Mouse (Mus musculus): Measurements from ENCODE around the gene Mecom. TPM values are rescaled to one million over a fixed set of nuclear protein-coding genes. Genes with fewer than 3 reads are reported as not detected.

Mecom gene
- polyA plus RNA-seq, 1 experiment from 2014 or later, result 32.7 TPM

DNA sequence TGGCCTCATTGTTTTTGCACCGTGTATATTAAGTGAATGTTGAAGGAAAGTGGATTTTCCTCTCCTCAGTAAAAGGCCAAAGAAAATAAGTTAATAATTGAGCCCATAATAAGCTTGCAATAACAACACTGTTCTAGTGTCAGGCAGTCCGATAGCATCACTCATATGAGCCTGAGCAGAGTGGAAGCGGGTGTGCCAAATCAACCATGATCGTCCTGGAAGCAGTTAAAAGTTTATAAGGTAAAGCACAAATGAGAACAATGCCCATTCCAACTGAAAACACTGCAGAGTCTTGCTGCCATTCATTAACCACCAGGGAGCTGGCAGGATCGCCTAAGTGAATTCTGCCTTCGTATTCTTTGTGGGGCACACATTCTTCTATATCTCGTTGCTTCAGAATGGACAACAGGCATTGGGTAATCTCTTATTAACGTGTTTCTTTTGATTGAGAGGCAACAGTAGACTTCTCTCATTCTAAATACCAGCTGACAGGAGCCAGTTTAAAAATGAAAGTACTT is 542.9 kb downstream of the Mecom start:
- no peak overlapping the region for H3K4me3 ChIP-seq (ENCODE audit: low read depth, low read length)
- ATAC-seq (ENCODE audit: low FRiP score), result no peak
- H3K4me2 ChIP-seq, result no peak overlapping the region
- no peaks in the 10 kb centered on the region for H3K9me3 ChIP-seq (ENCODE audit: control insufficient read depth, low read length)
- H3K9ac ChIP-seq (ENCODE audit: low read length), result no peak overlapping the region
- no peak for DNase-seq (ENCODE audit: low spot score, missing footprints)
- H3K27me3 ChIP-seq (ENCODE audit: control insufficient read depth, insufficient read depth, low read length), result no peaks in the 10 kb centered on the region
- H3K27ac ChIP-seq (ENCODE audit: low read depth, low read length), result no peak overlapping the region
- 52% methylated on average over 8 of the region's 8 CpGs for WGBS
- H3K36me3 ChIP-seq (ENCODE audit: control insufficient read depth, insufficient read depth, low read length), result no peaks in the 10 kb centered on the region
- H3K4me1 ChIP-seq (ENCODE audit: control insufficient read depth, insufficient read depth, low read length), result no peaks in the 10 kb centered on the region

DNA sequence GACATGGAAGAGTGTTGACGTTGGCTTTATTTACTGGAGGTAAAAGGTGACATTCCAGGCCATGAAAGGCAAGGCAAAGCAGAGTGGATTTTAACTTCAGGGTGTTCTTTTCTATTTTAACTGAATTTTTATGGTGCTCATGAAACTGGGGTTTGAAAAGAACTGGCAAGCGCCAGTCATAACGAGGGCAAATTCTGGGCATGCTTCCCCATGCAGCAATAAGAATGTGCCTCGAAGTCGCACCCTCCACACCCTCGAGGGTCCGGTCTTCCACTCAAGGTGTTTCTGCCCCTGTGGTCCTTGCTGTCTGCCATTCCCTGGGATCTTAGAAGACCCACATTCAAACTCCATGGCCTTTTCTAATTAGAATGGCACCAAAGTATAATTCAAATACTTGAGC is 547.5 kb downstream of the Mecom start:
- 91% methylated on average over 7 of the region's 7 CpGs for WGBS
- H3K4me2 ChIP-seq, result no peak overlapping the region
- no peak for ATAC-seq (ENCODE audit: low FRiP score)

DNA sequence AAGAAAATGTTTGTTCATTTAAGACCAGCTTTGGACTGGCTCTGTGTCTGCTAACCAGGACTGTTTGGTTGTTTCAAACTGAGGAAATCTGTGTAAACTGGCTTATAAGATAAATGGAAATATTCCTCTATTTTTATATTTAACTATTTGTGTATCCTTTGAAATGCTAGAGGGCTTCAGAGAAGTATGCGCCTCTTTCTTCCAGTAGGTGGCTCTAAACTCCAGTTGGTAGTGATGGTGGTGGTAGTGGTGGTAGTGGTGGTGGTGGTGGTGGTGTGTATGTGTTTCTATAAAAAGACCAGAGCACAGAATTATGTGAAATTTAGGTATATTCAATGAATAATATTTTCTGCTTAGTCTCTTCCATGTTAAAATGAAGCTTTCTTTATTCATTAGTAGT is 548.8 kb downstream of the Mecom start:
- ATAC-seq (ENCODE audit: low FRiP score) (no peak), DNase-seq (ENCODE audit: low spot score, missing footprints) (no peak)
- 48% methylated on average over 1 of the region's 1 CpGs for WGBS
- no peaks in the 10 kb centered on the region for H3K4me1 ChIP-seq (ENCODE audit: control insufficient read depth, insufficient read depth, low read length)
- no peak overlapping the region for H3K27ac ChIP-seq (ENCODE audit: low read depth, low read length)
- no peaks in the 10 kb centered on the region for H3K36me3 ChIP-seq (ENCODE audit: control insufficient read depth, insufficient read depth, low read length)
- no peak overlapping the region for H3K4me2 ChIP-seq
- H3K27me3 ChIP-seq (ENCODE audit: control insufficient read depth, insufficient read depth, low read length), result no peaks in the 10 kb centered on the region
- H3K4me3 ChIP-seq (ENCODE audit: low read depth, low read length), result no peak overlapping the region
- H3K9me3 ChIP-seq (ENCODE audit: control insufficient read depth, low read length), result no peaks in the 10 kb centered on the region
- no peak overlapping the region for H3K9ac ChIP-seq (ENCODE audit: low read length)

More for the DNA sequence above, 547.5 kb downstream of the Mecom start:
- H3K9ac ChIP-seq (ENCODE audit: low read length), result no peak overlapping the region
- H3K27ac ChIP-seq (ENCODE audit: low read depth, low read length), result no peak overlapping the region
- H3K27me3 ChIP-seq (ENCODE audit: control insufficient read depth, insufficient read depth, low read length), result no peaks in the 10 kb centered on the region
- H3K9me3 ChIP-seq (ENCODE audit: control insufficient read depth, low read length), result no peaks in the 10 kb centered on the region
- no peak for DNase-seq (ENCODE audit: low spot score, missing footprints)
- no peaks in the 10 kb centered on the region for H3K4me1 ChIP-seq (ENCODE audit: control insufficient read depth, insufficient read depth, low read length)
- no peaks in the 10 kb centered on the region for H3K36me3 ChIP-seq (ENCODE audit: control insufficient read depth, insufficient read depth, low read length)
- H3K4me3 ChIP-seq (ENCODE audit: low read depth, low read length), result no peak overlapping the region

DNA sequence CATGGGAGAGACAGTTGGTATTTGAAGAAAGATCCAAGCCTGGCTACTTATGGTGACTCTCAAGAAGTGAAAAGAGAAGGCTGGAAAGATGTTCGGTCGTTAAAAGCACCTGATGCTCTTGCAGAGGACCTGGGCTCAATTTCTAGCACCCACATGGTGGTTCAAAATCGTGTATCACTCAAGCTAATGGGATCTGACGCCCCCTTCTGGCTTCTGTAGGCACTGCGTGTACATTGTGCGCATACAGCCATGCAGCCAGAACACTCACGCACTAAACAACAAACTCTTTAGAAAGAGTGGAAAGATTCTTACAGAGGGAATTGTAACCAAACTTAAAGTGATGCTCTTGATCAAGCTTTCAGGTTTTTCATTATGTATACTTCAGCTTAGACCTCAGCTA is 550.7 kb downstream of the Mecom start:
- Histone ChIP-seq H3K9me3 (ENCODE audit: control insufficient read depth, low read length) (no peaks in the 10 kb centered on the region), H3K27me3 (ENCODE audit: control insufficient read depth, insufficient read depth, low read length) (no peaks in the 10 kb centered on the region), H3K4me2 (no peak overlapping the region), H3K9ac (ENCODE audit: low read length) (no peak overlapping the region), H3K4me3 (ENCODE audit: low read depth, low read length) (no peak overlapping the region), H3K4me1 (ENCODE audit: control insufficient read depth, insufficient read depth, low read length) (no peaks in the 10 kb centered on the region), H3K36me3 (ENCODE audit: control insufficient read depth, insufficient read depth, low read length) (no peaks in the 10 kb centered on the region), H3K27ac (ENCODE audit: low read depth, low read length) (no peak overlapping the region)
- 87% methylated on average over 7 of the region's 7 CpGs for WGBS
- no peak for DNase-seq (ENCODE audit: low spot score, missing footprints)
- no peak for ATAC-seq (ENCODE audit: low FRiP score)

DNA sequence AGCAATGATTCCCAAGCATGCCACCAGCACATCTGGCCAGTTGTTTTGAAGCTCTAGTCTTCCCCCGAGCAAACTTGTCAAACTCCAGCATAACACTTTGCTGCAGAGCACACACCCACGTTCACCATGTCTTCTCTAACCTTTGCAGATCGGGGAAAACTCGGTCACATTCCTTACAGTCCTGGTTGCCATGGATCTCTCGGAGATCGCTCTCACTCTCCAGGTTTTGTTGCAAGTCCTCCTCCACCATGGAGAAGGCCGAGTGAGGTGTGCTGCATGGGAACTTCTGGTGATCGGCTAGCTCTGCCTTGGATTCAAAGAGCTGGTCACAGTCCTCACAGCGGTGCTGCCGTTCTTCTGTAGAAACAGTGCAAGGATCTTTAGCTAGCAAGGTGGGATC is 554.5 kb downstream of the Mecom start:
- Histone ChIP-seq H3K9me3 (ENCODE audit: control insufficient read depth, low read length) (no peaks in the 10 kb centered on the region), H3K9ac (ENCODE audit: low read length) (no peak overlapping the region), H3K27ac (ENCODE audit: low read depth, low read length) (no peak overlapping the region), H3K4me3 (ENCODE audit: low read depth, low read length) (no peak overlapping the region), H3K4me1 (ENCODE audit: control insufficient read depth, insufficient read depth, low read length) (no peaks in the 10 kb centered on the region), H3K4me2 (no peak overlapping the region), H3K27me3 (ENCODE audit: control insufficient read depth, insufficient read depth, low read length) (no peaks in the 10 kb centered on the region), H3K36me3 (ENCODE audit: control insufficient read depth, insufficient read depth, low read length) (no peaks in the 10 kb centered on the region)
- no peak for DNase-seq (ENCODE audit: low spot score, missing footprints)
- 74% methylated on average over 10 of the region's 10 CpGs for WGBS
- ATAC-seq (ENCODE audit: low FRiP score), result no peak

DNA sequence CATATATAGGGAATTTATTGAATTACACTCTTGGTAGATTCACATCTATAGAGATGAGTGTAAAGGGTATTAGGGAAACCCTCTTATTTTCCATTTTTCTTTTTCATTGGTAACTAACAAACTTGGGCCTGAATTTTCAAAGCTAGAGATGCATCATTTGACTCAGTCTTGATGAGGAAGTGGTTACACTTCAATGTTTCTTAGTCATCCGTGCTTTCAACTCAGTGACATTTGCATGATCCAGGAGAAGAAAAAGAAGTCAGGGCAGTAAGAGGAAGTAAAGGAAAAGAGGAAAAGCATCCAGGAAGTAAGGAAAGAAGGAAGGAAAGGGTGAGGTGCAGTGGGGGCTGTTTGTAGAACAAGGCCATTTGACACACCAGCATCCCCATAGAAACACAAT is 556.3 kb downstream of the Mecom start:
- ATAC-seq (ENCODE audit: low FRiP score) (no peak), DNase-seq (ENCODE audit: low spot score, missing footprints) (no peak)
- Histone ChIP-seq H3K4me3 (ENCODE audit: low read depth, low read length) (no peak overlapping the region), H3K27ac (ENCODE audit: low read depth, low read length) (no peak overlapping the region), H3K4me1 (ENCODE audit: control insufficient read depth, insufficient read depth, low read length) (no peaks in the 10 kb centered on the region), H3K9me3 (ENCODE audit: control insufficient read depth, low read length) (no peaks in the 10 kb centered on the region), H3K27me3 (ENCODE audit: control insufficient read depth, insufficient read depth, low read length) (no peaks in the 10 kb centered on the region), H3K36me3 (ENCODE audit: control insufficient read depth, insufficient read depth, low read length) (no peaks in the 10 kb centered on the region), H3K9ac (ENCODE audit: low read length) (no peak overlapping the region), H3K4me2 (no peak overlapping the region)
- 88% methylated on average over 1 of the region's 1 CpGs for WGBS

DNA sequence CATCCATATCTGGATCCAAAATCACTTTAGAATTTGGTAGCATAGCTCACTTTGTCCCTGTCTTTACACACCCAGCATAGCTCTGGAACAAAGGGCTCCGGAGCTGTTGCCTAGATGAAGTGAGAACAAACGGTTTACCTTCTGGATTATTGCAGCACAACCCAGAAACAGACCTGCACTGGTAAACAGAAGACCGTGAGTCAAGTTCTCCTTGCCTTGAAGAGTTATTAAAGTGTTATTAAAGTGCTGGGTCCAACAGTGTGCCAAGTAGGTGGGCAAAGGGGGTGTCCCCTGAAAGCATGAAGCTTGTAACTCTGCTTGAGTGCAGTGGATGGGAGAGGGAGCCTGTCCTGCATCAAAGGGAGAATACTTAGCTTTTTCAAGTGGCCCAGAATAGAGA is 563.4 kb downstream of the Mecom start:
- no peak for ATAC-seq (ENCODE audit: low FRiP score)
- DNase-seq (ENCODE audit: low spot score, missing footprints), result no peak
- WGBS, result 87% methylated on average over 3 of the region's 3 CpGs
- H3K27me3 ChIP-seq (ENCODE audit: control insufficient read depth, insufficient read depth, low read length), result no peaks in the 10 kb centered on the region
- no peak overlapping the region for H3K9ac ChIP-seq (ENCODE audit: low read length)
- no peak overlapping the region for H3K4me3 ChIP-seq (ENCODE audit: low read depth, low read length)
- no peak overlapping the region for H3K27ac ChIP-seq (ENCODE audit: low read depth, low read length)
- no peaks in the 10 kb centered on the region for H3K4me1 ChIP-seq (ENCODE audit: control insufficient read depth, insufficient read depth, low read length)
- no peaks in the 10 kb centered on the region for H3K36me3 ChIP-seq (ENCODE audit: control insufficient read depth, insufficient read depth, low read length)
- no peaks in the 10 kb centered on the region for H3K9me3 ChIP-seq (ENCODE audit: control insufficient read depth, low read length)
- no peak overlapping the region for H3K4me2 ChIP-seq

DNA sequence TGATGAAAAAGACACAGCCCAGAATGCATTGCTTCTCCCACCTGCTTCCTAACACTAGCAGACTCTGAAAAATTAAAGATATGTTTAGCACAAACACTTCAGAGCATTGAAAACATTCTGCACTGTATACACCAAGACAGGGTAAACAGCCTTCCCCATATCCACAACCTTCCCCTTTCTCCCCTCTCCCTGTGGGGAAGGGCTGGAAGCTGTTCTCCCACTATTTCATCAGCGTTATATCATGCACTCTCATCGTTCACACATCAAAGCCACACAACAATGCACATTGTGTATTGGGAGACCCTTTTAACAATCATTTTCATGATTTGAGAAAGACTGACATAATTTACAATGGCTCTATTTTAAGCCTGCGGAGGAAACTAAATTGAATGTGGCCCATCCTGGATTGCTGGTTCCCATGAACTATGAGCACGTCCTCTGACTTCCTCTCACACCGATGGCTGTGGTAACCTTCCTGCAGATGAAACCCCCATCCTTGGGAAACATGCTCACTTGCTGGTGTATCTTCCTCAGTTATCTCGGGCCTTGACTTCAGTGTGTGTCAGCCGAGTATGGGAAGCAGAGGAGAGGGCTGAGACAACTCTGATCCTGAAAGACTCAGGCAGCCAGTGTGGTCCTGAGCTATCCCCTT is 566.4 kb downstream of the Mecom start:
- no peak for ATAC-seq (ENCODE audit: low FRiP score)
- no peaks in the 10 kb centered on the region for H3K36me3 ChIP-seq (ENCODE audit: control insufficient read depth, insufficient read depth, low read length)
- no peak overlapping the region for H3K4me2 ChIP-seq

DNA sequence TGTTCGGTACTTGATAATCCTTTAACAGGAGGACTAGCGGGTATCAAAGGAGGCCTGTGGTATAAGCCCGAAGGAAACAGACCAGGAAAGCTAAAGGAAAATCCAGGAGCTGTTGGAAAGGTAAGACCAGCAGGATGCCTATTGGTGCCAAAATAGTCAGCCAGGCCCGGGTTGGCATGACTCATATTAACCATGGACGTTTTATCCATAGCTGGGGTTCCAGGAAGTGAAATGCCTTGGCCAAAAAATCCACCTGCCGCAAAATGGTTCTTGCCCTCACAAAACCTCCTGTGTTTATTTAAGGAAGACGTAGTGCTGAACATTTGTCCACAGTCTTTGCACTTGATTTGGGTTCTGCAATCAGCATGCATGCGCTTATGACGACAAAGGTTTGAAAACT is 567.3 kb downstream of the Mecom start:
- no peak overlapping the region for H3K9ac ChIP-seq (ENCODE audit: low read length)
- no peaks in the 10 kb centered on the region for H3K27me3 ChIP-seq (ENCODE audit: control insufficient read depth, insufficient read depth, low read length)

More for the DNA sequence above, 566.4 kb downstream of the Mecom start:
- WGBS, result 83% methylated on average over 7 of the region's 7 CpGs
- Histone ChIP-seq H3K9me3 (ENCODE audit: control insufficient read depth, low read length) (no peaks in the 10 kb centered on the region), H3K4me1 (ENCODE audit: control insufficient read depth, insufficient read depth, low read length) (no peaks in the 10 kb centered on the region), H3K27ac (ENCODE audit: low read depth, low read length) (no peak overlapping the region), H3K27me3 (ENCODE audit: control insufficient read depth, insufficient read depth, low read length) (no peaks in the 10 kb centered on the region), H3K9ac (ENCODE audit: low read length) (no peak overlapping the region), H3K4me3 (ENCODE audit: low read depth, low read length) (no peak overlapping the region)
- peak; percentile 51 for DNase-seq (ENCODE audit: low spot score, missing footprints)

More for the DNA sequence above, 567.3 kb downstream of the Mecom start:
- Histone ChIP-seq H3K9me3 (ENCODE audit: control insufficient read depth, low read length) (no peaks in the 10 kb centered on the region), H3K4me1 (ENCODE audit: control insufficient read depth, insufficient read depth, low read length) (no peaks in the 10 kb centered on the region), H3K27ac (ENCODE audit: low read depth, low read length) (no peak overlapping the region), H3K4me2 (no peak overlapping the region), H3K4me3 (ENCODE audit: low read depth, low read length) (no peak overlapping the region), H3K36me3 (ENCODE audit: control insufficient read depth, insufficient read depth, low read length) (no peaks in the 10 kb centered on the region)
- DNase-seq (ENCODE audit: low spot score, missing footprints) (peak; percentile 6), ATAC-seq (ENCODE audit: low FRiP score) (no peak)
- 91% methylated on average over 9 of the region's 9 CpGs for WGBS
